Comparison of ENCODE assay signal across 11 mouse cellular contexts in the genomic region with DNA sequence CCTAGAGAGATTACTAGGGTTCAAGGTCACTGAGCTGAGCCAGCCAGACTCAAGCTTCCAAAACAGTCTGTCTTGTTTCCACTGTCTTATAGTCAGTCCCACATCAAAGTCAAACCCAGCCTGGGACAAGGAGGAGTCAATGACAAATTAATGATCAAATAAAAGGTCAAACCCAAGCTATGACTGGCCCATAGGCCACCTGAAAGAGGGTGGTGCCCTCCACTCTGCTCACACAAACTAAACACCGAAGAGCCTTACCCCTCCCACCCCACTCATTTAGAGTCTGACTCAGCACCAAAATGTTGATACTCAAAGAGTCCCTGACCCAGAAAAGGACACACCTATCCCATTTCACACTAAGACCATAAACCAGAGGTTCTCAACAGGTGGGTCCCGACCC. TPM values are rescaled to one million over a fixed set of nuclear protein-coding genes. Genes with fewer than 3 reads are reported as not detected.
DNase-seq lines count a peak whose midpoint lies in the region; ATAC-seq lines count a peak whose summit lies in the region.
"Had no signal": no experiment of that assay in that cellular context is flagged by ENCODE, and none has a peak within 500 bp of the region (broad histone marks: within the 10 kb centered on the region; RNA-seq: fewer than 3 reads in every experiment).

No protein-coding gene starts in this region.

- peaks cover 11% of the 10 kb centered on the region for H3K36me3 ChIP-seq in heart, embryonic 16.5 days (ENCODE audit: control insufficient read depth, insufficient read depth)
- peaks cover 32% of the 10 kb centered on the region for H3K36me3 ChIP-seq in heart, embryonic 12.5 days
- H3K36me3 ChIP-seq in liver, embryonic 16.5 days (ENCODE audit: control insufficient read depth, insufficient read depth), result peaks cover 12% of the 10 kb centered on the region

- no peak overlapping the region for H3K27ac ChIP-seq in heart, embryonic 16.5 days (ENCODE audit: low read length)
- no peak overlapping the region for H3K27ac ChIP-seq in heart, embryonic 12.5 days (ENCODE audit: poor library complexity, severe bottlenecking)
- peak overlapping the region; percentile 99 for H3K27ac ChIP-seq in liver, embryonic 16.5 days (ENCODE audit: low read length)

- H3K9ac ChIP-seq in heart, embryonic 16.5 days (ENCODE audit: low read length), result no peak overlapping the region
- H3K9ac ChIP-seq in heart, embryonic 12.5 days, result no peak overlapping the region
- H3K9ac ChIP-seq in liver, embryonic 16.5 days (ENCODE audit: low read depth, low read length), result no peak overlapping the region; the same call in 1 of the 2 replicates
- H3K9ac ChIP-seq: limb, embryonic 15.5 days had no signal

- H3K27me3 ChIP-seq in heart, embryonic 16.5 days (ENCODE audit: control insufficient read depth, insufficient read depth, low read length), result no peaks in the 10 kb centered on the region
- no peaks in the 10 kb centered on the region for H3K27me3 ChIP-seq in heart, embryonic 12.5 days (replicated peaks)
- no peaks in the 10 kb centered on the region for H3K27me3 ChIP-seq in liver, embryonic 16.5 days (ENCODE audit: control insufficient read depth, insufficient read depth, low read depth, low read length)
- H3K27me3 ChIP-seq: limb, embryonic 15.5 days had no signal

- no peak for ATAC-seq in heart, embryonic 16.5 days (replicated peaks; ENCODE audit: extremely low read depth, insufficient read depth, low FRiP score)
- ATAC-seq in heart, embryonic 12.5 days (ENCODE audit: insufficient number of reproducible peaks, low FRiP score), result no peak
- no peak for ATAC-seq in liver, embryonic 16.5 days (ENCODE audit: low read depth)

- no peak overlapping the region for H3K4me3 ChIP-seq in heart, embryonic 16.5 days (ENCODE audit: low read length)
- H3K4me3 ChIP-seq in heart, embryonic 12.5 days, result no peak overlapping the region; the same call in 1 of the 2 replicates
- H3K4me3 ChIP-seq in liver, embryonic 16.5 days (ENCODE audit: low read depth, low read length), result no peak overlapping the region

- no peaks in the 10 kb centered on the region for H3K9me3 ChIP-seq in heart, embryonic 16.5 days (replicated peaks; ENCODE audit: control insufficient read depth, low read length)
- H3K9me3 ChIP-seq in heart, embryonic 12.5 days (replicated peaks), result no peaks in the 10 kb centered on the region
- H3K9me3 ChIP-seq in liver, embryonic 16.5 days (replicated peaks; ENCODE audit: control insufficient read depth, low read length), result no peaks in the 10 kb centered on the region
- H3K9me3 ChIP-seq: limb, embryonic 15.5 days had no signal

- peak; percentile 32 for DNase-seq in spleen, adult 12 weeks (ENCODE audit: low spot score)
- DNase-seq in spleen, adult 18-20 months, result no peak
- DNase-seq in thymus, adult 18-20 months, result no peak
- no peak for DNase-seq in gastrocnemius, postnatal 10 days
- no peak for DNase-seq in cerebellum, adult 18-20 months
- DNase-seq: kidney, postnatal 25 days had no signal

- H3K4me1 ChIP-seq in heart, embryonic 16.5 days (ENCODE audit: control insufficient read depth, insufficient read depth, low read length), result peaks cover 10% of the 10 kb centered on the region
- H3K4me1 ChIP-seq in heart, embryonic 12.5 days (replicated peaks), result peaks cover 13% of the 10 kb centered on the region
- peaks cover 21% of the 10 kb centered on the region for H3K4me1 ChIP-seq in liver, embryonic 16.5 days (ENCODE audit: control insufficient read depth, low read depth, low read length)

- 0 out of 2 replicates have a peak overlapping the region, but pooled peaks have one; percentile 83 for H3K4me2 ChIP-seq in heart, embryonic 16.5 days (ENCODE audit: low read depth, low read length)
- H3K4me2 ChIP-seq in heart, embryonic 12.5 days, result no peak overlapping the region
- H3K4me2 ChIP-seq in liver, embryonic 16.5 days (ENCODE audit: low read depth, low read length), result peak overlapping the region; percentile 86

- 70% methylated on average over 2 of the region's 2 CpGs for WGBS in heart, embryonic 16.5 days
- 75% methylated on average over 2 of the region's 2 CpGs for WGBS in heart, embryonic 12.5 days
- 44% methylated on average over 2 of the region's 2 CpGs for WGBS in liver, embryonic 16.5 days (ENCODE audit: insufficient replicate concordance)

RNA-seq across cellular contexts. Expression of a gene that starts 10.5 kb away (rescaled TPM):
- polyA plus RNA-seq in heart, embryonic 16.5 days (2015; fragmentation: Nextera tagmentation; extraction: Ambion mirVana), result 1.5 and 2.1 TPM in 2 replicates
- polyA plus RNA-seq in heart, embryonic 12.5 days (2016; fragmentation: Nextera tagmentation; extraction: Ambion mirVana), result 2.3 and 2.4 TPM in 2 replicates
- polyA plus RNA-seq in liver, embryonic 16.5 days (2015; fragmentation: Nextera tagmentation; extraction: Ambion mirVana), result 0.49 and 0.67 TPM in 2 replicates
- 1 to 10 TPM in 1 of 2 experiments, under 1 TPM in 1; 0.63 to 1.7 TPM for total RNA-seq in gastrocnemius, postnatal 10 days (2021)

RNA-seq across cellular contexts. Expression of a gene that starts 16.7 kb away (rescaled TPM):
- polyA plus RNA-seq in heart, embryonic 16.5 days (2015; fragmentation: Nextera tagmentation; extraction: Ambion mirVana), result 27.7 and 28.8 TPM in 2 replicates
- polyA plus RNA-seq in heart, embryonic 12.5 days (2016; fragmentation: Nextera tagmentation; extraction: Ambion mirVana), result 22.2 and 22.5 TPM in 2 replicates
- 11.4 and 12.3 TPM in 2 replicates for polyA plus RNA-seq in liver, embryonic 16.5 days (2015; fragmentation: Nextera tagmentation; extraction: Ambion mirVana)
- 10 to 100 TPM; 10.8 to 17.3 TPM for total RNA-seq in gastrocnemius, postnatal 10 days (2021)

RNA-seq across cellular contexts. Expression of a gene that starts 16.8 kb away (rescaled TPM):
- polyA plus RNA-seq in heart, embryonic 16.5 days (2015; fragmentation: Nextera tagmentation; extraction: Ambion mirVana), result 71.1 and 76.0 TPM in 2 replicates
- polyA plus RNA-seq in heart, embryonic 12.5 days (2016; fragmentation: Nextera tagmentation; extraction: Ambion mirVana), result 71.9 and 73.7 TPM in 2 replicates
- 48.2 and 49.0 TPM in 2 replicates for polyA plus RNA-seq in liver, embryonic 16.5 days (2015; fragmentation: Nextera tagmentation; extraction: Ambion mirVana)
- 10 to 100 TPM; 34.1 to 39.2 TPM for total RNA-seq in gastrocnemius, postnatal 10 days (2021)

RNA-seq across cellular contexts. Expression of a gene that starts 20.3 kb away (rescaled TPM):
- polyA plus RNA-seq in heart, embryonic 16.5 days (2015; fragmentation: Nextera tagmentation; extraction: Ambion mirVana), result 0.21 and 0.25 TPM in 2 replicates
- not detected in 2 replicates for polyA plus RNA-seq in heart, embryonic 12.5 days (2016; fragmentation: Nextera tagmentation; extraction: Ambion mirVana)
- polyA plus RNA-seq in liver, embryonic 16.5 days (2015; fragmentation: Nextera tagmentation; extraction: Ambion mirVana), result not detected in 2 replicates
- total RNA-seq in gastrocnemius, postnatal 10 days (2021), result under 1 TPM; 0.65 to 0.73 TPM
- total RNA-seq: common myeloid progenitor, adult 5-6 weeks had no signal
- polyA plus RNA-seq: limb, embryonic 15.5 days had no signal

RNA-seq across cellular contexts. Expression of a gene that starts 25.5 kb away (rescaled TPM):
- 18.7 and 19.5 TPM in 2 replicates for polyA plus RNA-seq in heart, embryonic 16.5 days (2015; fragmentation: Nextera tagmentation; extraction: Ambion mirVana)
- 17.8 and 20.5 TPM in 2 replicates for polyA plus RNA-seq in heart, embryonic 12.5 days (2016; fragmentation: Nextera tagmentation; extraction: Ambion mirVana)
- polyA plus RNA-seq in liver, embryonic 16.5 days (2015; fragmentation: Nextera tagmentation; extraction: Ambion mirVana), result 11.8 and 11.9 TPM in 2 replicates
- 10 to 100 TPM; 10.8 to 12.1 TPM for total RNA-seq in gastrocnemius, postnatal 10 days (2021)
